Mouse (Mus musculus) thymus, adult 18-20 months (tissue): ENCODE measurements around the gene Pfkfb3.

Experiments used
- DNase-seq, 2 experiments: peaks; one replicate each; pipeline ENCODE4 v3.0.0; 2022; ENCODE audit warnings: mixed read lengths in 2 of 2

Pfkfb3 gene

GRCm38 (mm10) chr2:11553471-11554400 is at the start of gene Pfkfb3:
Pfkfb3 (minus strand) TSS chr2:11554077.
- peak; percentile 72 to 78 for DNase-seq

- peak; percentile 92 to 93 for DNase-seq
Observed at GRCm38 (mm10) chr2:11602506-11603489, 48.9 kb upstream of the Pfkfb3 start.

- no peak for DNase-seq
Observed at GRCm38 (mm10) chr2:11601795-11602194, 47.9 kb upstream of the Pfkfb3 start.

GRCm38 (mm10) chr2:11597906-11598305 is 44.0 kb upstream of the Pfkfb3 start:
- no peak for DNase-seq

- no peak for DNase-seq
Observed at GRCm38 (mm10) chr2:11596690-11597089, 42.8 kb upstream of the Pfkfb3 start.

GRCm38 (mm10) chr2:11587996-11588395 is 34.1 kb upstream of the Pfkfb3 start:
- no peak for DNase-seq

- no peak for DNase-seq
Observed at GRCm38 (mm10) chr2:11579399-11579798, 25.5 kb upstream of the Pfkfb3 start.

GRCm38 (mm10) chr2:11578187-11578586 is 24.3 kb upstream of the Pfkfb3 start:
- no peak for DNase-seq

GRCm38 (mm10) chr2:11573684-11574083 is 19.8 kb upstream of the Pfkfb3 start:
- no peak for DNase-seq

GRCm38 (mm10) chr2:11571004-11571535 is 17.2 kb upstream of the Pfkfb3 start:
- no peak for DNase-seq

- no peak for DNase-seq
Observed at GRCm38 (mm10) chr2:11568471-11568870, 14.6 kb upstream of the Pfkfb3 start.

GRCm38 (mm10) chr2:11567781-11568362 is 14.0 kb upstream of the Pfkfb3 start:
- DNase-seq: peak; percentile 35 to 43

- DNase-seq: no peak
Observed at GRCm38 (mm10) chr2:11566898-11567297, 13.0 kb upstream of the Pfkfb3 start.

- DNase-seq: no peak
Observed at GRCm38 (mm10) chr2:11566241-11566640, 12.4 kb upstream of the Pfkfb3 start.

GRCm38 (mm10) chr2:11564768-11565167 is 10.9 kb upstream of the Pfkfb3 start:
- DNase-seq: no peak

GRCm38 (mm10) chr2:11563256-11563655 is 9.4 kb upstream of the Pfkfb3 start:
- DNase-seq: no peak

GRCm38 (mm10) chr2:11558654-11559053 is 4.8 kb upstream of the Pfkfb3 start:
- no peak for DNase-seq

- no peak for DNase-seq
Observed at GRCm38 (mm10) chr2:11557244-11557643, 3.4 kb upstream of the Pfkfb3 start.

- no peak for DNase-seq
Observed at GRCm38 (mm10) chr2:11555316-11555715, 1.4 kb upstream of the Pfkfb3 start.

GRCm38 (mm10) chr2:11552966-11553451 is 868 bp downstream of the Pfkfb3 start:
- DNase-seq: peak; percentile 26 to 43

GRCm38 (mm10) chr2:11552297-11552821 is 1.5 kb downstream of the Pfkfb3 start:
- peak in 1 of 2 experiments; percentile 33 for DNase-seq

GRCm38 (mm10) chr2:11551726-11552125 is 2.2 kb downstream of the Pfkfb3 start:
- no peak for DNase-seq
